Mouse (Mus musculus): ENCODE measurements around the gene Mcpt8. TPM values are rescaled to one million over a fixed set of nuclear protein-coding genes. Genes with fewer than 3 reads are reported as not detected.

Mcpt8 gene
- total and polyA plus RNA-seq, 3 experiments, result not detected

DNA sequence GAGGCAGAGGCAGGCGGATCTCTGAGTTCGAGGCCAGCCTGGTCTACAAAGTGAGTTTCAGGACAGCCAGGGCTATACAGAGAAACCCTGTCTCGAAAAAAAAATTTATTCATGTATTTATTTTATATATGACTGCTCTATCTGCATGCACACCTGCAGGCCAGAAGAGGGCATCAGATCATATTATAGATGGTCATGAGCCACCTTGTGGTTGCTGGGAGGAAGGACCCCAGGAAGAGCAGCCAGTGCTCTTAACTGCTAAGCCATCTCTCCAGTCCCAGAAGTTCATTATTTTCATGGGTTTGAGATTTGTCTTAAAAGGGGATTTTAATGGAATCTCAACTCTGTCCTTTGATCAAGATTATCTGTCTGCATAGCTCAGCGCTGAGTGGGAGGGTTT, 13.9 kb upstream of the Mcpt8 start:
- in situ Hi-C loops (cut with MboI; ENCODE audit: low pct_ligation_motif_present, low pct_unique_long_range_greater_than_20kb, low sequenced_read_pairs), result no loop called here

GRCm38 (mm10) chr14:56097597-56097996, 12.5 kb upstream of the Mcpt8 start:
- Histone ChIP-seq H3K27ac (ENCODE audit: insufficient read depth, low read depth) (no peak overlapping the region), H3K36me3 (replicated peaks in 1 of 2; ENCODE audit: control insufficient read depth in 1 of 2, insufficient read depth in 1 of 2, low read length in 1 of 2) (no peaks in the 10 kb centered on the region), H3K4me2 (ENCODE audit: insufficient read depth, low read depth, poor library complexity, severe bottlenecking) (no peak overlapping the region), H3K9ac (ENCODE audit: insufficient read depth, low read depth) (no peak overlapping the region), H3K27me3 (replicated peaks) (peaks cover 2% of the 10 kb centered on the region), H3K9me3 (replicated peaks; ENCODE audit: low read length) (no peaks in the 10 kb centered on the region), H3K4me3 (replicated peaks in 1 of 3; ENCODE audit: low read depth in 2 of 3, low read length in 2 of 3, poor library complexity in 1 of 3) (no peak overlapping the region), H3K79me2 (replicated peaks; ENCODE audit: control insufficient read depth, extremely low read depth, insufficient read depth, poor library complexity, severe bottlenecking) (no peaks in the 10 kb centered on the region), H3K4me1 (ENCODE audit: control insufficient read depth in 1 of 2, insufficient read depth in 2 of 2) (peaks cover 0 to 11% of the 10 kb centered on the region in 2 experiments; a peak in 2 of 4 replicates)
- no peak for DNase-seq (ENCODE audit: extremely low read depth)
- TF ChIP-seq PAX5 (IDR thresholded peaks at IDR 0.05; ENCODE audit: low read length) (no peak), BHLHE40 (IDR thresholded peaks at IDR 0.05; ENCODE audit: low read depth, low read length) (no peak), TBP (conservative IDR thresholded peaks at IDR 0.05; ENCODE audit: low read depth, low read length) (no peak), IRF4 (IDR thresholded peaks at IDR 0.05; ENCODE audit: low read depth, low read length) (no peak), JUND (conservative IDR thresholded peaks at IDR 0.05; ENCODE audit: low read depth, low read length) (no peak)
- in situ Hi-C loops (cut with MboI; ENCODE audit: low pct_ligation_motif_present, low pct_unique_long_range_greater_than_20kb, low sequenced_read_pairs), result no loop called here
- dilution Hi-C loops (cut with MboI; ENCODE audit: extremely low pct_ligation_motif_present, extremely low pct_unique_long_range_greater_than_20kb, low sequenced_read_pairs), result no loop called here

More for the DNA sequence above, 13.9 kb upstream of the Mcpt8 start:
- no peak overlapping the region for H3K27ac ChIP-seq (ENCODE audit: insufficient read depth, low read depth)
- no peak overlapping the region for H3K9ac ChIP-seq (ENCODE audit: insufficient read depth, low read depth)
- H3K4me3 ChIP-seq (replicated peaks in 1 of 3; ENCODE audit: low read depth in 2 of 3, low read length in 2 of 3, poor library complexity in 1 of 3), result no peak overlapping the region
- TF ChIP-seq TCF12 (IDR thresholded peaks at IDR 0.05; ENCODE audit: low read depth, low read length) (no peak), CHD2 (IDR thresholded peaks at IDR 0.05; ENCODE audit: low read length) (no peak), JUND (conservative IDR thresholded peaks at IDR 0.05; ENCODE audit: low read depth, low read length) (0 out of 2 replicates have a peak, but pooled peaks have one; percentile 8), TBP (conservative IDR thresholded peaks at IDR 0.05; ENCODE audit: low read depth, low read length) (no peak), ZNF384 (IDR thresholded peaks at IDR 0.05; ENCODE audit: low read depth, low read length) (no peak; the same call in 1 of the 2 replicates), IRF4 (IDR thresholded peaks at IDR 0.05; ENCODE audit: low read depth, low read length) (peak; percentile 38; the same call in 1 of the 2 replicates), BHLHE40 (IDR thresholded peaks at IDR 0.05; ENCODE audit: low read depth, low read length) (no peak), CTCF (conservative IDR thresholded peaks at IDR 0.05 in 1 of 2, IDR thresholded peaks at IDR 0.05 in 1 of 2; ENCODE audit: low read depth in 2 of 2, low read length in 2 of 2) (peak; percentile 61 to 98; a peak in 3 of 4 replicates), ELF1 (IDR thresholded peaks at IDR 0.05; ENCODE audit: low read depth, low read length) (no peak), MXI1 (IDR thresholded peaks at IDR 0.05; ENCODE audit: low read depth, low read length) (no peak), SIN3A (IDR thresholded peaks at IDR 0.05; ENCODE audit: low read length) (no peak), EP300 (IDR thresholded peaks at IDR 0.05; ENCODE audit: low read length) (no peak), MEF2A (IDR thresholded peaks at IDR 0.05; ENCODE audit: borderline replicate concordance, low read depth, low read length) (no peak), RCOR1 (conservative IDR thresholded peaks at IDR 0.05; ENCODE audit: low read depth, low read length) (no peak), USF2 (conservative IDR thresholded peaks at IDR 0.05; ENCODE audit: low read depth, low read length) (no peak), MAX (IDR thresholded peaks at IDR 0.05; ENCODE audit: low read length) (no peak), POLR2A (IDR thresholded peaks at IDR 0.05; ENCODE audit: low read depth, low read length) (no peak), USF1 (IDR thresholded peaks at IDR 0.05; ENCODE audit: low read depth, low read length) (no peak), ZC3H11A (IDR thresholded peaks at IDR 0.05; ENCODE audit: low read depth, low read length) (peak; percentile 18; the same call in 1 of the 2 replicates), CHD1 (IDR thresholded peaks at IDR 0.05; ENCODE audit: low read depth, low read length) (no peak), GABPA (IDR thresholded peaks at IDR 0.05; ENCODE audit: insufficient replicate concordance, low read depth, low read length) (no peak), KAT2A (IDR thresholded peaks at IDR 0.05; ENCODE audit: insufficient replicate concordance, low read length) (no peak), PAX5 (IDR thresholded peaks at IDR 0.05; ENCODE audit: low read length) (no peak), SMC3 (IDR thresholded peaks at IDR 0.05; ENCODE audit: low read depth, low read length) (peak; percentile 84), MAFK (IDR thresholded peaks at IDR 0.05; ENCODE audit: insufficient replicate concordance, low read length) (no peak), JUN (IDR thresholded peaks at IDR 0.05; ENCODE audit: insufficient read depth, low read depth, low read length) (no peak), UBTF (IDR thresholded peaks at IDR 0.05; ENCODE audit: low read depth, low read length) (no peak), NRF1 (IDR thresholded peaks at IDR 0.05; ENCODE audit: low read depth, low read length) (no peak), MYC (IDR thresholded peaks at IDR 0.05; ENCODE audit: low read depth, low read length) (no peak), NELFE (IDR thresholded peaks at IDR 0.05; ENCODE audit: low read depth, low read length) (peak; percentile 75; the same call in 1 of the 2 replicates), E2F4 (IDR thresholded peaks at IDR 0.05; ENCODE audit: insufficient replicate concordance, low read depth, low read length) (no peak), ETS1 (conservative IDR thresholded peaks at IDR 0.05; ENCODE audit: low read depth, low read length) (no peak), RAD21 (IDR thresholded peaks at IDR 0.05; ENCODE audit: low read depth, low read length) (peak; percentile 51), HCFC1 (IDR thresholded peaks at IDR 0.05; ENCODE audit: low read depth, low read length) (no peak), ZKSCAN1 (IDR thresholded peaks at IDR 0.05; ENCODE audit: borderline replicate concordance, low read depth, low read length) (no peak), MAZ (IDR thresholded peaks at IDR 0.05; ENCODE audit: low read depth, low read length) (no peak), ZMIZ1 (IDR thresholded peaks at IDR 0.05; ENCODE audit: low read depth, low read length) (no peak), POLR2AphosphoS2 (IDR thresholded peaks at IDR 0.05; ENCODE audit: low read depth, low read length) (no peak)
- no peaks in the 10 kb centered on the region for H3K79me2 ChIP-seq (replicated peaks; ENCODE audit: control insufficient read depth, extremely low read depth, insufficient read depth, poor library complexity, severe bottlenecking)
- H3K9me3 ChIP-seq (replicated peaks; ENCODE audit: low read length), result no peaks in the 10 kb centered on the region
- H3K4me1 ChIP-seq (ENCODE audit: control insufficient read depth in 1 of 2, insufficient read depth in 2 of 2), result peaks cover 0 to 6% of the 10 kb centered on the region in 2 experiments; a peak in 2 of 4 replicates
- H3K36me3 ChIP-seq (replicated peaks in 1 of 2; ENCODE audit: control insufficient read depth in 1 of 2, insufficient read depth in 1 of 2, low read length in 1 of 2), result no peaks in the 10 kb centered on the region
- H3K4me2 ChIP-seq (ENCODE audit: insufficient read depth, low read depth, poor library complexity, severe bottlenecking), result no peak overlapping the region
- dilution Hi-C loops (cut with MboI; ENCODE audit: extremely low pct_ligation_motif_present, extremely low pct_unique_long_range_greater_than_20kb, low sequenced_read_pairs), result no loop called here
- H3K27me3 ChIP-seq (replicated peaks), result peaks cover 2% of the 10 kb centered on the region
- DNase-seq (ENCODE audit: extremely low read depth), result peak; percentile 74
